In genomic region chr11:3193363-3193762, GRCm38 (mm10) we compare ENCODE assay signal across 9 mouse cellular contexts. TPM values are rescaled to one million over a fixed set of nuclear protein-coding genes. Genes with fewer than 3 reads are reported as not detected.
DNase-seq lines count a peak whose midpoint lies in the region; ATAC-seq lines count a peak whose summit lies in the region.
"Had no signal": no experiment of that assay in that cellular context is flagged by ENCODE, and none has a peak within 500 bp of the region (broad histone marks: within the 10 kb centered on the region; RNA-seq: fewer than 3 reads in every experiment).

TSS of gene Sfi1 (minus strand) at chr11:3193463.

- no peaks in the 10 kb centered on the region for H3K4me1 ChIP-seq in forebrain, embryonic 10.5 days
- no peaks in the 10 kb centered on the region for H3K4me1 ChIP-seq in forebrain, embryonic 14.5 days (ENCODE audit: control insufficient read depth, insufficient read depth, low read length)
- H3K4me1 ChIP-seq in midbrain, embryonic 10.5 days: no peaks in the 10 kb centered on the region
- no peaks in the 10 kb centered on the region for H3K4me1 ChIP-seq in midbrain, embryonic 11.5 days (ENCODE audit: control insufficient read depth, insufficient read depth, low read length)
- no peaks in the 10 kb centered on the region for H3K4me1 ChIP-seq in midbrain, embryonic 15.5 days
- H3K4me1 ChIP-seq: heart, embryonic 13.5 days had no signal

- intact Hi-C loops in heart, postnatal 36 days (cut with DNase I): no loop called here

- H3K9ac ChIP-seq in forebrain, embryonic 14.5 days (ENCODE audit: low read length): no peak within 1 kb of the TSS
- H3K9ac ChIP-seq in midbrain, embryonic 11.5 days (ENCODE audit: low read length): no peak within 1 kb of the TSS
- no peak within 1 kb of the TSS for H3K9ac ChIP-seq in midbrain, embryonic 15.5 days
- H3K9ac ChIP-seq: heart, embryonic 13.5 days had no signal

- no peak for ATAC-seq in forebrain, embryonic 14.5 days
- ATAC-seq in midbrain, embryonic 11.5 days (ENCODE audit: low FRiP score): no peak
- ATAC-seq in midbrain, embryonic 15.5 days (replicated peaks): no peak

- no peaks in the 10 kb centered on the region for H3K9me3 ChIP-seq in forebrain, embryonic 10.5 days
- H3K9me3 ChIP-seq in forebrain, embryonic 14.5 days (replicated peaks; ENCODE audit: control insufficient read depth, low read length): no peaks in the 10 kb centered on the region
- no peaks in the 10 kb centered on the region for H3K9me3 ChIP-seq in midbrain, embryonic 10.5 days (replicated peaks)
- no peaks in the 10 kb centered on the region for H3K9me3 ChIP-seq in midbrain, embryonic 11.5 days (ENCODE audit: control insufficient read depth, low read length)
- no peaks in the 10 kb centered on the region for H3K9me3 ChIP-seq in midbrain, embryonic 15.5 days
- H3K9me3 ChIP-seq: heart, embryonic 13.5 days had no signal

- H3K27ac ChIP-seq in forebrain, embryonic 10.5 days: no peak within 1 kb of the TSS
- no peak within 1 kb of the TSS for H3K27ac ChIP-seq in forebrain, embryonic 14.5 days (ENCODE audit: low read depth, low read length)
- no peak within 1 kb of the TSS for H3K27ac ChIP-seq in midbrain, embryonic 10.5 days (replicated peaks)
- H3K27ac ChIP-seq in midbrain, embryonic 11.5 days (ENCODE audit: low read depth, low read length): no peak within 1 kb of the TSS
- no peak within 1 kb of the TSS for H3K27ac ChIP-seq in midbrain, embryonic 15.5 days
- H3K27ac ChIP-seq: heart, embryonic 13.5 days had no signal

- no peak for DNase-seq in forebrain, embryonic 10.5 days (ENCODE audit: extremely low spot score, low spot score)
- DNase-seq in forebrain, embryonic 14.5 days (ENCODE audit: low spot score): no peak
- DNase-seq in midbrain, embryonic 10.5 days (ENCODE audit: low spot score): no peak
- no peak for DNase-seq in midbrain, embryonic 11.5 days (ENCODE audit: low spot score, missing footprints)
- no peak for DNase-seq in heart, postnatal 36 days
- DNase-seq in urinary bladder, postnatal 14 days (ENCODE audit: low spot score): no peak
- no peak for DNase-seq in thymus, postnatal 25 days

- no peaks in the 10 kb centered on the region for H3K36me3 ChIP-seq in forebrain, embryonic 10.5 days (replicated peaks)
- H3K36me3 ChIP-seq in forebrain, embryonic 14.5 days (ENCODE audit: control insufficient read depth, insufficient read depth, low read length): no peaks in the 10 kb centered on the region
- no peaks in the 10 kb centered on the region for H3K36me3 ChIP-seq in midbrain, embryonic 10.5 days
- no peaks in the 10 kb centered on the region for H3K36me3 ChIP-seq in midbrain, embryonic 11.5 days (ENCODE audit: control insufficient read depth, insufficient read depth, low read length)
- no peaks in the 10 kb centered on the region for H3K36me3 ChIP-seq in midbrain, embryonic 15.5 days (replicated peaks)
- H3K36me3 ChIP-seq: heart, embryonic 13.5 days had no signal

- WGBS in forebrain, embryonic 10.5 days: 84% methylated on average over 25 of the region's 25 CpGs
- WGBS in forebrain, embryonic 14.5 days: 84% methylated on average over 25 of the region's 25 CpGs
- 85% methylated on average over 25 of the region's 25 CpGs for WGBS in midbrain, embryonic 10.5 days
- WGBS in midbrain, embryonic 11.5 days: 86% methylated on average over 25 of the region's 25 CpGs
- 83% methylated on average over 25 of the region's 25 CpGs for WGBS in midbrain, embryonic 15.5 days

- H3K27me3 ChIP-seq in forebrain, embryonic 10.5 days (ENCODE audit: poor library complexity, severe bottlenecking): no peaks in the 10 kb centered on the region
- H3K27me3 ChIP-seq in forebrain, embryonic 14.5 days (replicated peaks; ENCODE audit: control insufficient read depth, insufficient read depth, low read length): no peaks in the 10 kb centered on the region
- H3K27me3 ChIP-seq in midbrain, embryonic 10.5 days (ENCODE audit: low read depth, poor library complexity, severe bottlenecking): no peaks in the 10 kb centered on the region
- H3K27me3 ChIP-seq in midbrain, embryonic 11.5 days (ENCODE audit: control insufficient read depth, insufficient read depth, low read length): no peaks in the 10 kb centered on the region
- no peaks in the 10 kb centered on the region for H3K27me3 ChIP-seq in midbrain, embryonic 15.5 days (replicated peaks)
- H3K27me3 ChIP-seq: heart, embryonic 13.5 days had no signal

- no peak within 1 kb of the TSS for H3K4me3 ChIP-seq in forebrain, embryonic 10.5 days
- H3K4me3 ChIP-seq in forebrain, embryonic 14.5 days (ENCODE audit: low read depth, low read length): no peak within 1 kb of the TSS
- H3K4me3 ChIP-seq in midbrain, embryonic 10.5 days: no peak within 1 kb of the TSS
- H3K4me3 ChIP-seq in midbrain, embryonic 11.5 days (ENCODE audit: low read depth, low read length): no peak within 1 kb of the TSS
- H3K4me3 ChIP-seq in midbrain, embryonic 15.5 days: no peak within 1 kb of the TSS
- H3K4me3 ChIP-seq: heart, embryonic 13.5 days had no signal

- no peak within 1 kb of the TSS for H3K4me2 ChIP-seq in forebrain, embryonic 14.5 days (ENCODE audit: low read length)
- H3K4me2 ChIP-seq in midbrain, embryonic 11.5 days: no peak within 1 kb of the TSS
- H3K4me2 ChIP-seq in midbrain, embryonic 15.5 days: no peak within 1 kb of the TSS
- H3K4me2 ChIP-seq: heart, embryonic 13.5 days had no signal

RNA-seq across cellular contexts. Expression of gene Sfi1, which starts in this region (rescaled TPM):
- polyA plus RNA-seq in forebrain, embryonic 10.5 days (2016; fragmentation: Nextera tagmentation; extraction: Ambion mirVana): 13.4 and 13.7 TPM in 2 replicates
- 6.4 and 9.0 TPM in 2 replicates for polyA plus RNA-seq in forebrain, embryonic 14.5 days (2014; fragmentation: Nextera tagmentation; extraction: Ambion mirVana)
- polyA plus RNA-seq in midbrain, embryonic 10.5 days (2016; fragmentation: Nextera tagmentation; extraction: Ambion mirVana): 12.6 and 14.8 TPM in 2 replicates
- 8.0 and 8.8 TPM in 2 replicates for polyA plus RNA-seq in midbrain, embryonic 11.5 days (2014; fragmentation: Nextera tagmentation; extraction: Ambion mirVana)
- 10 to 100 TPM; 17.6 to 17.8 TPM for total RNA-seq in heart, postnatal 36 days (2021)
- polyA plus RNA-seq in midbrain, embryonic 15.5 days (2015; fragmentation: Nextera tagmentation; extraction: Ambion mirVana): 15.5 and 20.6 TPM in 2 replicates
